Mouse (Mus musculus) liver, embryonic 12.5 days (tissue): ENCODE data around the gene Hook2. TPM values are rescaled to one million over a fixed set of nuclear protein-coding genes. Genes with fewer than 3 reads are reported as not detected.

Experiments
- ATAC-seq: fragments of 200-750 bp; cut with Nextera tagmentation; 2 replicates; pipeline ENCODE4 v1.8.0; 2017; ENCODE audit warnings: moderate number of reproducible peaks, mild to moderate bottlenecking, moderate library complexity
- H3K27ac ChIP-seq: fragments of 300-500 bp; sonication (generic); 2 replicates; pipeline ENCODE4 v1.5.1; 2016; ENCODE audit warnings: mild to moderate bottlenecking
- H3K27me3 ChIP-seq: fragments of 300-500 bp; sonication (generic); replicated peaks from 2 replicates; pipeline ENCODE4 v1.6.1; 2016; ENCODE audit warnings: mild to moderate bottlenecking, moderate library complexity
- H3K36me3 ChIP-seq: fragments of 300-500 bp; sonication (generic); 2 replicates; pipeline ENCODE4 v1.6.1; 2016; ENCODE audit warnings: mild to moderate bottlenecking, moderate library complexity
- H3K4me1 ChIP-seq: fragments of 300-500 bp; sonication (generic); 2 replicates; pipeline ENCODE4 v1.6.1; 2016
- H3K4me2 ChIP-seq: fragments of 300-500 bp; sonication (generic); 2 replicates; pipeline ENCODE4 v1.6.1; 2016; ENCODE audit warnings: mild to moderate bottlenecking, moderate library complexity
- H3K4me3 ChIP-seq: fragments of 300-500 bp; sonication (generic); 2 replicates; pipeline ENCODE4 v1.5.1; 2016; ENCODE audit warnings: mild to moderate bottlenecking, moderate library complexity
- H3K9ac ChIP-seq: fragments of 300-500 bp; sonication (generic); 2 replicates; pipeline ENCODE4 v1.6.1; 2016; ENCODE audit warnings: mild to moderate bottlenecking, moderate library complexity
- H3K9me3 ChIP-seq: fragments of 300-500 bp; sonication (generic); replicated peaks from 2 replicates; pipeline ENCODE4 v1.6.1; 2016; ENCODE audit warnings: mild to moderate bottlenecking, moderate library complexity
- WGBS: fragments of 180-500 bp; shearing (Covaris S2); methylation state at CpG from one replicate; pipeline ENCODE4 v1.1.7; 2016; ENCODE audit not compliant: insufficient replicate concordance; 5-methylcytosine and 5-hydroxymethylcytosine counted together
- polyA plus RNA-seq: library from polyadenylated mRNA; unstranded; fragments of >200 nt; fragmentation: Nextera tagmentation; extraction: Ambion mirVana; gene quantifications from 2 replicates; pipeline ENCODE4 v1.2.1, GENCODE M21; 2016

The Hook2 gene
- polyA plus RNA-seq, 1 experiment from 2014 or later: 10.9 TPM

- Histone ChIP-seq H3K36me3 (no peaks in the 10 kb centered on the region), H3K4me3 (no peak overlapping the region), H3K27ac (peak overlapping the region; percentile 5; the same call in 1 of the 2 replicates), H3K27me3 (no peaks in the 10 kb centered on the region), H3K9me3 (no peaks in the 10 kb centered on the region), H3K4me2 (no peak overlapping the region), H3K9ac (no peak overlapping the region), H3K4me1 (peaks cover 97% of the 10 kb centered on the region)
- ATAC-seq: no peak
- 34% methylated on average over 3 of the region's 3 CpGs for WGBS
Measured at GRCm38 (mm10) chr8:84982499-84983011, 7.8 kb upstream of the Hook2 start.

GRCm38 (mm10) chr8:84984294-84985048, 5.9 kb upstream of the Hook2 start:
- peak overlapping the region; percentile 94 for H3K4me2 ChIP-seq
- no peaks in the 10 kb centered on the region for H3K36me3 ChIP-seq
- no peaks in the 10 kb centered on the region for H3K9me3 ChIP-seq
- WGBS: 14% methylated on average over 16 of the region's 16 CpGs
- peaks cover 96% of the 10 kb centered on the region for H3K4me1 ChIP-seq
- H3K4me3 ChIP-seq: peak overlapping the region; percentile 63
- peak overlapping the region; percentile 83 for H3K27ac ChIP-seq
- peak; percentile 1; the same call in 1 of the 2 replicates for ATAC-seq
- H3K27me3 ChIP-seq: no peaks in the 10 kb centered on the region
- H3K9ac ChIP-seq: peak overlapping the region; percentile 75

GRCm38 (mm10) chr8:84985049-84985683, 5.2 kb upstream of the Hook2 start:
- under 1% methylated on average over 23 of the region's 23 CpGs for WGBS
- Histone ChIP-seq H3K9ac (peak overlapping the region; percentile 75), H3K36me3 (no peaks in the 10 kb centered on the region), H3K9me3 (no peaks in the 10 kb centered on the region), H3K4me3 (peak overlapping the region; percentile 63), H3K27ac (peak overlapping the region; percentile 83), H3K4me2 (peak overlapping the region; percentile 94), H3K27me3 (no peaks in the 10 kb centered on the region), H3K4me1 (peaks cover 91% of the 10 kb centered on the region)
- ATAC-seq: no peak

- peak overlapping the region; percentile 75 for H3K9ac ChIP-seq
- H3K4me3 ChIP-seq: peak overlapping the region; percentile 63
- H3K36me3 ChIP-seq: no peaks in the 10 kb centered on the region
- no peaks in the 10 kb centered on the region for H3K9me3 ChIP-seq
- H3K27me3 ChIP-seq: no peaks in the 10 kb centered on the region
- peaks cover 88% of the 10 kb centered on the region for H3K4me1 ChIP-seq
- H3K27ac ChIP-seq: peak overlapping the region; percentile 83
- ATAC-seq: peak; percentile 30
- H3K4me2 ChIP-seq: peak overlapping the region; percentile 94
- under 1% methylated on average over 53 of the region's 53 CpGs for WGBS
Measured at GRCm38 (mm10) chr8:84985684-84986378, 4.6 kb upstream of the Hook2 start.

- Histone ChIP-seq H3K27ac (peak overlapping the region; percentile 83), H3K36me3 (no peaks in the 10 kb centered on the region), H3K4me2 (peak overlapping the region; percentile 94), H3K9ac (peak overlapping the region; percentile 75), H3K9me3 (no peaks in the 10 kb centered on the region), H3K4me3 (peak overlapping the region; percentile 63), H3K27me3 (no peaks in the 10 kb centered on the region), H3K4me1 (peaks cover 88% of the 10 kb centered on the region)
- 27% methylated on average over 8 of the region's 8 CpGs for WGBS
- ATAC-seq: no peak
Measured at GRCm38 (mm10) chr8:84986379-84986945, 3.9 kb upstream of the Hook2 start.

GRCm38 (mm10) chr8:84987388-84987787, 3.0 kb upstream of the Hook2 start:
- ATAC-seq: no peak
- Histone ChIP-seq H3K4me1 (peaks cover 81% of the 10 kb centered on the region), H3K9ac (no peak overlapping the region), H3K9me3 (no peaks in the 10 kb centered on the region), H3K27me3 (no peaks in the 10 kb centered on the region), H3K36me3 (no peaks in the 10 kb centered on the region), H3K4me3 (no peak overlapping the region), H3K4me2 (no peak overlapping the region), H3K27ac (no peak overlapping the region)
- 66% methylated on average over 5 of the region's 5 CpGs for WGBS

GRCm38 (mm10) chr8:84987903-84988302, 2.5 kb upstream of the Hook2 start:
- no peak for ATAC-seq
- Histone ChIP-seq H3K9me3 (no peaks in the 10 kb centered on the region), H3K4me2 (no peak overlapping the region), H3K27me3 (no peaks in the 10 kb centered on the region), H3K4me1 (peaks cover 76% of the 10 kb centered on the region), H3K4me3 (no peak overlapping the region), H3K36me3 (no peaks in the 10 kb centered on the region), H3K9ac (no peak overlapping the region), H3K27ac (no peak overlapping the region)
- WGBS: 65% methylated on average over 2 of the region's 2 CpGs

- Histone ChIP-seq H3K27me3 (no peaks in the 10 kb centered on the region), H3K36me3 (no peaks in the 10 kb centered on the region), H3K9ac (peak overlapping the region; percentile 77), H3K4me2 (peak overlapping the region; percentile 93), H3K9me3 (no peaks in the 10 kb centered on the region), H3K27ac (peak overlapping the region; percentile 88), H3K4me3 (peak overlapping the region; percentile 68), H3K4me1 (peaks cover 64% of the 10 kb centered on the region)
- ATAC-seq: 0 out of 2 replicates have a peak, but pooled peaks have one; percentile 10
- 7% methylated on average over 15 of the region's 15 CpGs for WGBS
Measured at GRCm38 (mm10) chr8:84989311-84989731, 1.1 kb upstream of the Hook2 start.

GRCm38 (mm10) chr8:84989810-84990209, 593 bp upstream of the Hook2 start:
- H3K27ac ChIP-seq: peak overlapping the region; percentile 88
- WGBS: 0% methylated on average over 15 of the region's 15 CpGs

GRCm38 (mm10) chr8:84990836-84991235, 433 bp downstream of the Hook2 start:
- 5% methylated on average over 15 of the region's 15 CpGs for WGBS
- ATAC-seq: peak; percentile 59

More at GRCm38 (mm10) chr8:84989810-84990209, 593 bp upstream of the Hook2 start:
- H3K4me2 ChIP-seq: peak overlapping the region; percentile 93
- peaks cover 59% of the 10 kb centered on the region for H3K4me1 ChIP-seq
- H3K9ac ChIP-seq: peak overlapping the region; percentile 77
- peak; percentile 65 for ATAC-seq
- H3K4me3 ChIP-seq: peak overlapping the region; percentile 68
- no peaks in the 10 kb centered on the region for H3K9me3 ChIP-seq
- H3K36me3 ChIP-seq: no peaks in the 10 kb centered on the region
- H3K27me3 ChIP-seq: peaks cover 2% of the 10 kb centered on the region; the same call in 1 of the 2 replicates

GRCm38 (mm10) chr8:84994375-84994774, 4.0 kb downstream of the Hook2 start:
- H3K4me2 ChIP-seq: no peak overlapping the region
- no peak overlapping the region for H3K4me3 ChIP-seq
- H3K9ac ChIP-seq: no peak overlapping the region
- peaks cover 35% of the 10 kb centered on the region for H3K4me1 ChIP-seq
- 88% methylated on average over 9 of the region's 9 CpGs for WGBS
- H3K36me3 ChIP-seq: peaks cover 13% of the 10 kb centered on the region
- peaks cover 17% of the 10 kb centered on the region for H3K27me3 ChIP-seq
- no peaks in the 10 kb centered on the region for H3K9me3 ChIP-seq
- no peak for ATAC-seq
- no peak overlapping the region for H3K27ac ChIP-seq

More at GRCm38 (mm10) chr8:84990836-84991235, 433 bp downstream of the Hook2 start:
- Histone ChIP-seq H3K4me2 (peak overlapping the region; percentile 93), H3K36me3 (peaks cover 6% of the 10 kb centered on the region; the same call in 1 of the 2 replicates), H3K4me3 (peak overlapping the region; percentile 68), H3K9ac (peak overlapping the region; percentile 77), H3K27me3 (peaks cover 13% of the 10 kb centered on the region), H3K9me3 (no peaks in the 10 kb centered on the region), H3K4me1 (peaks cover 54% of the 10 kb centered on the region), H3K27ac (peak overlapping the region; percentile 81)
